Comparison of ENCODE assay signal across 12 mouse cellular contexts in genomic region chr2:10901926-10902325, GRCm38 (mm10).
"Had no signal": no experiment of that assay in that cellular context is flagged by ENCODE, and none has a peak within 500 bp of the region (broad histone marks: within the 10 kb centered on the region; RNA-seq: fewer than 3 reads in every experiment).

No protein-coding gene starts in this region.

- H3K9me3 ChIP-seq: liver, embryonic 13.5 days; midbrain, embryonic 12.5 days had no signal

- H3K36me3 ChIP-seq: liver, embryonic 13.5 days; midbrain, embryonic 12.5 days had no signal

- DNase-seq: kidney, adult 9 months; kidney, postnatal 14 days; kidney, postnatal 4 days; liver, embryonic 13.5 days; lung, adult 2 months; lung, postnatal 14 days; lung, postnatal 4 days; thymus, adult 18-20 months; thymus, postnatal 36 days had no signal

- H3K4me2 ChIP-seq: liver, embryonic 13.5 days; midbrain, embryonic 12.5 days had no signal

- H3K27ac ChIP-seq: liver, embryonic 13.5 days; midbrain, embryonic 12.5 days had no signal

- ATAC-seq: midbrain, embryonic 16.5 days had no signal

- H3K27me3 ChIP-seq: liver, embryonic 13.5 days; midbrain, embryonic 12.5 days had no signal

- H3K4me3 ChIP-seq: liver, embryonic 13.5 days; midbrain, embryonic 12.5 days; myocyte had no signal

- H3K9ac ChIP-seq: liver, embryonic 13.5 days; midbrain, embryonic 12.5 days had no signal

- H3K4me1 ChIP-seq: liver, embryonic 13.5 days; midbrain, embryonic 12.5 days had no signal
